Mouse (Mus musculus) forebrain, postnatal 0 days (tissue): Measurements from ENCODE around the gene Thoc6. TPM values are rescaled to one million over a fixed set of nuclear protein-coding genes. Genes with fewer than 3 reads are reported as not detected.

ENCODE experiments used
- ATAC-seq: fragments of 200-750 bp; cut with Nextera tagmentation; 2 replicates; pipeline ENCODE4 v1.8.0; 2017; ENCODE audit warnings: mild to moderate bottlenecking, moderate library complexity
- DNase-seq: peaks from one replicate; pipeline ENCODE4 v3.0.0-alpha.2; 2015
- H3K27ac ChIP-seq: fragments of 300-500 bp; sonication (generic); 2 replicates; pipeline ENCODE4 v1.5.1; 2014; ENCODE audit warnings: low read depth, mild to moderate bottlenecking, antibody characterized with exemption, low read length, moderate library complexity, mixed read lengths
- H3K27me3 ChIP-seq: fragments of 300-500 bp; sonication (generic); 2 replicates; pipeline ENCODE4 v1.6.1; 2014; ENCODE audit warnings: mild to moderate bottlenecking, low read length, mixed read lengths; ENCODE audit not compliant: insufficient read depth
- H3K36me3 ChIP-seq: fragments of 300-500 bp; sonication (generic); 2 replicates; pipeline ENCODE4 v1.6.1; 2014; ENCODE audit warnings: mild to moderate bottlenecking, moderate library complexity; ENCODE audit not compliant: insufficient read depth
- H3K4me1 ChIP-seq: fragments of 300-500 bp; sonication (generic); 2 replicates; pipeline ENCODE4 v1.6.1; 2014; ENCODE audit warnings: antibody characterized with exemption; ENCODE audit not compliant: insufficient read depth
- H3K4me2 ChIP-seq: fragments of 300-500 bp; sonication (generic); 2 replicates; pipeline ENCODE4 v1.6.1; 2014; ENCODE audit warnings: low read depth, mild to moderate bottlenecking, moderate library complexity
- H3K4me3 ChIP-seq: fragments of 300-500 bp; sonication (generic); 2 replicates; pipeline ENCODE4 v1.5.1; 2014; ENCODE audit warnings: low read depth, low read length, mixed read lengths
- H3K9ac ChIP-seq: fragments of 300-500 bp; sonication (generic); 2 replicates; pipeline ENCODE4 v1.6.1; 2014; ENCODE audit warnings: mild to moderate bottlenecking
- H3K9me3 ChIP-seq: fragments of 300-500 bp; sonication (generic); 2 replicates; pipeline ENCODE4 v1.6.1; 2016; ENCODE audit warnings: low read length
- CTCF ChIP-seq: sonication (generic); IDR thresholded peaks from 2 replicates; pipeline ENCODE4 v1.5.1; 2016; ENCODE audit warnings: antibody characterized with exemption, control low read depth, low read depth
- WGBS: fragments of 180-500 bp; shearing (Covaris S2); extraction: QIAGEN DNeasy Blood & Tissue Kit; methylation state at CpG from one replicate; pipeline ENCODE4 v1.1.7; 2014; 5-methylcytosine and 5-hydroxymethylcytosine counted together
- polyA plus RNA-seq: library from polyadenylated mRNA; unstranded; fragments of >200 nt; fragmentation: Nextera tagmentation; extraction: Ambion mirVana; gene quantifications from 2 replicates; pipeline ENCODE4 v1.2.1, GENCODE M21; 2015
- total RNA-seq: library from RNA; depleted of rRNA; stranded (reverse); fragments of >200 nt; gene quantifications from 2 replicates; pipeline ENCODE4 v1.2.3, GENCODE M21; 2014; rRNA removed

Thoc6 gene
- 14.7 and 18.2 TPM in 2 replicates for total RNA-seq
- polyA plus RNA-seq = 18.0 and 21.1 TPM in 2 replicates

DNA sequence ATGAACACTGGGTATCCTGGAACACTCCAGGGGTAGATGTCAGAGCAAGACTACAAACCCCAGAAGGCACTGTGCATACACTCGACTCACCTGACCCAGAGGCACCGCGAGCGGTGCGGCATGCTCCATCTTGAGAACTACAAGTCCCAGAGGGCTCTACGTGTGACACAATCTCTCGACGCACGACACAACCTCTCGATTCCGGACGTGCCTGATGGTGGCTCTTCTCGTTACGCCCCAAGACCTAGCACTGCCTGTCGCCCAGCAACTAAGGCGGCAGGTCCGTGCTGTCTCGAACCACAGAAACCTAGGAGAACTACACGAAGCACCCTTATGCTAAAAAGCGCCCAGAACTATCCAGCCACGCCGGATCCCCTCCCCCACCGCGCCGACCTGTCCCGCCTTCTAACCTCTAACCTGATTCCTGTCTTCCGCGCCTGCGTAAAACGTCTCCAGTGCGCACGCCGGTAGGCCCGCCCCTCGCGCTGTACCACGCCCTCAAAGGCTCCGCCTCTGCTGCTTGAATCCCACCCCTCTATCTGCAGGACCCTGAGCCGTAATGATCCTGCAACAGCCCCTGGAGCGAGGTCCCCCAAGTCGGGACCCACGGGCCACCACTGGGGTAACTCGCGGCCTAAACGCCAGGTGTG is at the start of gene Thoc6, which contains the start of gene Hcfc1r1:
TSS of gene Thoc6 (minus strand) at position 459 of the 650 bp plus-strand sequence.
TSS of gene Hcfc1r1 (plus strand) at position 173 of the 650 bp plus-strand sequence.
- WGBS = under 1% methylated on average over 45 of the region's 45 CpGs
- peak; percentile 97 for DNase-seq
- no peak for TF ChIP-seq CTCF
- H3K36me3 ChIP-seq = peaks cover 14% of the 10 kb centered on the region; the same call in 1 of the 2 replicates
- H3K9me3 ChIP-seq = no peaks in the 10 kb centered on the region
- H3K27ac ChIP-seq = peak within 1 kb of the TSS; percentile 85
- peak within 1 kb of the TSS; percentile 85 for H3K4me2 ChIP-seq
- peak within 1 kb of the TSS; percentile 71 for H3K4me3 ChIP-seq
- peak within 1 kb of the TSS; percentile 72 for H3K9ac ChIP-seq
- ATAC-seq = peak; percentile 98
- H3K27me3 ChIP-seq = 0 out of 2 replicates have a peak, but pooled peaks cover 3% of the 10 kb centered on the region
- peaks cover 18% of the 10 kb centered on the region; the same call in 1 of the 2 replicates for H3K4me1 ChIP-seq

DNA sequence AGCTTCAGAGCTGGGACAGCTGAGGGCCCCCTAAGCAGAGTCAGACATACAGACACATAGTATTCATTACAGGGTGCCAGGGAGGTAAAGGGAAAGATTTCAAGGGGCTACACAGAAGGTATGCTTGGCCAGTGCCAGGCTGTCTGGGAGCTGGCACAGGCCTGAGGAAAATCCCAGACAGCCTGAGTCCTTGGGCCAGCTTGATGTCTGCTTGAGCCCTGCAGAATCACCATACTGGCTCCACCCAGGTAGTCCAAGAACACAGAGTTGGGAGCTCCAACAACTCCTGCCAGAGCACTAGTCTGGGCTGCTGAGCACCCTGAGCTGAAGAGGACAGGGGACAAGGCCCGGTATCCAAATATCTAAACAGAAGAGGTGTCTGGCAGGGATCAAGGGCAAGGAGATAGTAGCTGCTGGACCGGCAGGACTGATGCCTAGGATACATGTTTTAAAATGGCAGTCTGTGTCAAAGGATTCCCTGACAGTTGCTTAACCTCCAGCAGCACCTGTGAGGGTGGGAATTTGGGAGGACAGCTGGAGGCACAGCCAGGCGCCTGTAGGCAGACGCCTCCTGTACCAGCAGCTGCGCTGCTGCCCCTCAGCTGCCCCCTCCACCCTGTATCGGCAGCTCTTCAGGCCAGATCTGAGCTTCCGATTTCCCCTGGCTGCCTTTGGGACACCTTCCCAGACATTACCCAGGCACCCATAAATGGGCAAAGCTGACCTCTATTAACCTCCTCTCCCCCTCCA is 48.9 kb upstream of the Thoc6 start, which contains the start of gene 1520401A03Rik:
TSS of gene 1520401A03Rik (minus strand) at position 408 of the 750 bp plus-strand sequence.
- WGBS = 80% methylated on average over 7 of the region's 7 CpGs
- ATAC-seq (no peak), DNase-seq (no peak)
- no peaks in the 10 kb centered on the region for H3K36me3 ChIP-seq
- no peak for TF ChIP-seq CTCF
- H3K27ac ChIP-seq = no peak within 1 kb of the TSS
- H3K4me2 ChIP-seq = no peak within 1 kb of the TSS
- H3K4me3 ChIP-seq = no peak within 1 kb of the TSS
- H3K4me1 ChIP-seq = no peaks in the 10 kb centered on the region
- H3K27me3 ChIP-seq = no peaks in the 10 kb centered on the region
- no peak within 1 kb of the TSS for H3K9ac ChIP-seq
- H3K9me3 ChIP-seq = no peaks in the 10 kb centered on the region

DNA sequence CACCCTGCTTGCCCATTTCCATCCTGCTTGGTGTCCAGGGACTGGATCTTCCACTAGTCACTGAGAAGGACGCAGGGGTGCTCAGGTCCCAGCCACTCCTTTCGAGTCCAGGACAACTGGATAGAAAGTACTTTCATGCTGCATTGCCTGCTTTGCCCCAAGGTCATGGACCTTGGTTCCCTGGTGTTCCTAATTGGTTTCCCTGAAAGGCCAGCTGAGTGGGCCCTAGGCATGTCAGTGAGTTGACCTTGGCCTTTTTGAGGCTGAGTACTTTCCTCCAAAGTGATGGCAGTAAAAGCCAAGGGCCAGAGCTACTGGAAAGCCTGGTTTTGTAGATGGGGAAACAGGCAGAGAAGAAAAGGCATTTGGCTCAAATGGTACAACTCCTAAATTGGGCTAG is 48.2 kb upstream of the Thoc6 start:
- no peak overlapping the region for H3K9ac ChIP-seq
- 90% methylated on average over 2 of the region's 2 CpGs for WGBS
- DNase-seq (no peak), ATAC-seq (no peak)
- H3K4me3 ChIP-seq = no peak overlapping the region
- H3K27ac ChIP-seq = no peak overlapping the region
- no peak overlapping the region for H3K4me2 ChIP-seq
- no peaks in the 10 kb centered on the region for H3K27me3 ChIP-seq
- no peaks in the 10 kb centered on the region for H3K4me1 ChIP-seq
- no peak for TF ChIP-seq CTCF
- no peaks in the 10 kb centered on the region for H3K36me3 ChIP-seq
- no peaks in the 10 kb centered on the region for H3K9me3 ChIP-seq

DNA sequence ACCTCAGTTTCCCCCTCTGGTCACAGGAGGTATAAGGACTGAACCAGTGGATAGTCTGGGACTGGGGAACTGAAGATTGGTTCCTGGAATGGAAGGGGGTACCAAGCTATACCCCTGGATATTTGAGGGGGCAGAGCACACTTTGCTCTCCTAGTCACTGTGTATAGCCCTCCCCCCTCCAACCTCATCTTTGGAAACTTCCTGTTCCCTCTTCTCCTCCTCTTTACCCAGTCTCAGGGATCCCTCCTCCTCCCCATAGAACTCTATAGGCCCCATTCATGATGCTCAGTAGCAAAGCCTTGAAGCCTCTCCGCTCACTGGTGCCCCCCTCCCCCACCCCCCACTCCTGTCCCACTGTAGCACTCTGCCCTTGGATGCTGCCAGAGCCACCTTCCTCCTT is 45.8 kb upstream of the Thoc6 start:
- Histone ChIP-seq H3K9ac (no peak overlapping the region), H3K4me1 (no peaks in the 10 kb centered on the region), H3K4me3 (no peak overlapping the region), H3K9me3 (no peaks in the 10 kb centered on the region), H3K27ac (no peak overlapping the region), H3K36me3 (no peaks in the 10 kb centered on the region), H3K4me2 (no peak overlapping the region), H3K27me3 (no peaks in the 10 kb centered on the region)
- ATAC-seq = no peak
- DNase-seq = no peak
- 39% methylated on average over 1 of the region's 1 CpGs for WGBS
- no peak for TF ChIP-seq CTCF

DNA sequence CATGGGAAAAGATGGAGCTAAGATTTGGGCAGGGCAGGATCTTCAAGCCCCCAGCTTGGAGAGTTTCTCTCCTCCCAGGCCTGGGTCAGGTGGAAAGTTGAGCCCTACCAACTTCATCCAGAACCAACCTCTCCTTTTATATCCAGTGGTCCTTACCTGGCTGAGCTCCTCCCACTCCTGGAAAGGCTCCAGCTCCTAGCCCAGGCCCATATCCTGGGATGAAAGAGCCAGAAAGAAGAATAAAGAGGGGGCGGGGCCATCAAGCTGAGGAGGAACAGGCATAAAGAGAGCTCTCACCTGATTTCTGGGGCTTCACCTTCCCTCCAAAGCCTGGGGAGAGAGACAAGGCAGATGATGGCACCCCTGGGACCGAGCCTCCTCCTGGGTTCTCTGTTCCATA is 43.3 kb upstream of the Thoc6 start:
- Histone ChIP-seq H3K27me3 (no peaks in the 10 kb centered on the region), H3K36me3 (no peaks in the 10 kb centered on the region), H3K9ac (no peak overlapping the region), H3K9me3 (no peaks in the 10 kb centered on the region), H3K27ac (no peak overlapping the region), H3K4me2 (no peak overlapping the region), H3K4me1 (no peaks in the 10 kb centered on the region), H3K4me3 (no peak overlapping the region)
- no peak for TF ChIP-seq CTCF
- DNase-seq (no peak), ATAC-seq (no peak)
- WGBS = 63% methylated on average over 2 of the region's 2 CpGs

DNA sequence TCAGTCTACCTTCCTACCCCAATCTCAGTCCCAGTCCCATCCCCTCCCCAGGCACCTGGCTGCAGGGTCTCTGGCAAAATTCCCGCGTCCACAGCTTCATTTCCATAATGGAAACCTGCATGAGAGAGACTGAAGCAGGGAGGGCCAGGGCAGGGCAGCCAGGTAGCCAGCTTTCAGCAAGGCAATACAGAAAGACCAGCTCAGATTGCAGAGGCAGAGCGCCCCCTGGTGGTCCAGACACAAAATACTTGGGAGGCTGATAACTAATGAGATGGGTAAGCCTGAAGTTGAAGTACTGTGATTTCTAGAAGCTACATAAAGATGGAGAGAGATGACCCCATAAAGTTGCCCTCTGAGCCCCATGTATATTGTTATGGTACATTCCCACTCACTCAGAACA is 32.5 kb upstream of the Thoc6 start:
- WGBS = 0% methylated on average over 3 of the region's 3 CpGs
- DNase-seq (peak; percentile 80), ATAC-seq (peak; percentile 83)
- Histone ChIP-seq H3K4me1 (no peaks in the 10 kb centered on the region), H3K27me3 (no peaks in the 10 kb centered on the region), H3K36me3 (no peaks in the 10 kb centered on the region), H3K27ac (no peak overlapping the region), H3K4me3 (no peak overlapping the region), H3K4me2 (no peak overlapping the region), H3K9ac (no peak overlapping the region), H3K9me3 (no peaks in the 10 kb centered on the region)
- peak; percentile 88 for TF ChIP-seq CTCF

DNA sequence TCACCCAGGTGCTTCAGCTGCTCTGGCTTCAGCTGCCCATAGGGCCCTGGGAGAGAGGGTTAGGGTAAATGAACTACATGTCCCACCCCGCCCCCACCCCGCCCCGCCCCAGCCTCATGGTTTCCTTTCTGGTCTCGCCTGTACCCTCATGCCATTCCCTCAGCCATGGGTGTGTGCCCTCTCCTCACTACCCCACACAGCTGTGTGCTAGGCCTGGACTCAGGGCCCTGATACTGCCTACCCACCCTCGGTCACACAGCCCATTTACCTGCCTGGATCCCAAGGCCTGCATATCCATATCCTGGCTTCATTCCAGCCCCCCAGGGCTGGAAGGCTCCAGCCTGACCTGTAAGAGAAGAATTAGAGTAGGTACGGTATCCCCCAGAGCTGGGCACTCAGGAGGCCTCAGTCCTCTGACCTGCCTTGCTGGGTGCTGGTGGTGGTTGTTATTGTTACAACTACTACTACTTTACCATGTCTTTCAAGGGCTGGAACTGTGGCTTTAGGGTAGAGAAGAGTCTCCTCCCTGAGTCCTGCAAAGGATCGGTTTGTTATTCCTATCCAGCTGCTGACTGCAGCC is 31.9 kb upstream of the Thoc6 start:
- Histone ChIP-seq H3K4me2 (no peak overlapping the region), H3K4me3 (no peak overlapping the region), H3K36me3 (no peaks in the 10 kb centered on the region), H3K9me3 (no peaks in the 10 kb centered on the region), H3K9ac (no peak overlapping the region), H3K27ac (no peak overlapping the region), H3K27me3 (no peaks in the 10 kb centered on the region), H3K4me1 (no peaks in the 10 kb centered on the region)
- 79% methylated on average over 7 of the region's 7 CpGs for WGBS
- TF ChIP-seq CTCF = no peak
- ATAC-seq = no peak
- DNase-seq = no peak
